Mouse (Mus musculus): ENCODE measurements at regions not wholly inside any gene's neighbourhood (a gene's known extent, or its start where the extent isn't known, plus 50 kb on each side); places are given as distances from the start of the nearest gene placed in this dataset.

DNA sequence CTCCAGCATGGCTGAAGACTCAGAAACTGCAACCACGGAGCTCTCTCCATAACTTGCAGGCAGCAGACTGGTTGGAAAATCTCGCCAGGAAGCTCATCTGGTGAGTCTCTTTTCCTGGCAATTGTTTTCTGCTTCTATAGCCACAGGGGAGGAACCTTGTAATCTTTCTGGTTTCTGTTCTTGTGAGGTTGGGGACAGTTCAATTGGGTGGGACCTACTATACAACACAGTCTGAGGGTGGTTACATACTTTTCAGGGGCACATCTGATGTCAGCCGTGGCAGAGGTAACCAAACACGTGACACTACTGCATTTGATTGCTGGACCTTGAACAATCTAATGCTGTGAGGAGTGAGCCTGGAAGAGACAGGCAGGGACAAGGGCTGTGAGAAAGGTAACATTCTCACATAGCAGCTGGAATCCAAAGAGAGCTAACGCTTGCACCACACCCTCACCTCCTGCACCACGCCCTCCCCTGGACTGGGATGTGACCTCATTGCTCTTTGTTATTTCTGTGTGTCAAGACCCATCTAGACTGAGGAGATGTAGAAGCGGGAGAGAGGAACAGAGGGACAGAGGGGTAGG lies 98.8 kb upstream of the Palmd start:
- TF ChIP-seq POLR2A (IDR thresholded peaks at IDR 0.05; ENCODE audit: borderline replicate concordance, extremely low read depth, insufficient read depth, insufficient read length, poor library complexity, severe bottlenecking) (no peak), CTCF (IDR thresholded peaks at IDR 0.05; ENCODE audit: borderline replicate concordance, extremely low read depth, insufficient read depth, insufficient read length) (no peak)
